Mouse (Mus musculus) erythroid progenitor cell, adult 5-6 weeks (primary cell): ENCODE data around the gene Tap2. TPM values are rescaled to one million over a fixed set of nuclear protein-coding genes. Genes with fewer than 3 reads are reported as not detected.
"Not testable (repeated sequence)": the region's sequence is repeated elsewhere in the genome, so short reads cannot be mapped to it uniquely, and the experiment has no call there.

ENCODE experiments used
- ATAC-seq: replicated peaks from 2 replicates; pipeline ENCODE4 v1.8.0; 2016; ENCODE audit warnings: moderate number of reproducible peaks, mild to moderate bottlenecking, moderate TSS enrichment, inconsistent platforms; ENCODE audit not compliant: poor library complexity, low FRiP score, severe bottlenecking
- total RNA-seq, 2 experiments: library from RNA; stranded (forward) in 1 of 2; stranded (reverse) in 1 of 2; fragments of 150-400 nt in 1 of 2; fragments of 186-747, 209-891 nt in 1 of 2; gene quantifications; 2 replicates each; pipeline versions ENCODE4 v1.2.3 to v1.2.4; 2015 to 2017; ENCODE audit warnings: low replicate concordance in 2 of 2

Tap2 gene
- total RNA-seq, 2 experiments from 2014 or later = 6.7 to 16.6 TPM

DNA sequence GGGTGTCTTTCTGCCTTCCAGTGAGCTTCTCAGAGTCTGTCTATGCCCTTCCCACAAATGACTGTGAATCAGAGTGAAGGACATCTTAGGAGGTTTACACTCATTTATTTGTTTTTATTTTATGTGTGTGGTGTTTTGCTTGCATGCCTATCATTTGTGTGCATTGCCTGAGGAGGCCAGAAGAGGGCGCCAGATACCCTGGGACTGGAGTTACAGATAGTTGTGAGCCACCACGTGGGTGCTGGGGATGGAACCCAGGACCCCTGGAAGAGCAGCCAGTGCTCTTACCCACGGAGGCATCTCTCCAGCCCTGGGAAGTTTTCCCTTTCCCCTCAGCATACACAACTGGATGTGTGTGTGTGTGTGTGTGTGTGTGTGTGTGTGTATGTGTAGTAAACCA is 6.4 kb downstream of the Tap2 start:
- no peak for ATAC-seq

- ATAC-seq = no peak
These were observed 7.3 kb downstream of the Tap2 start for GRCm38 (mm10) chr17:34210599-34210998.

GRCm38 (mm10) chr17:34211746-34212365 is 8.5 kb downstream of the Tap2 start:
- no peak for ATAC-seq

GRCm38 (mm10) chr17:34213936-34214335 is 10.6 kb downstream of the Tap2 start:
- no peak for ATAC-seq

GRCm38 (mm10) chr17:34215176-34215575 is 11.8 kb downstream of the Tap2 start:
- ATAC-seq = no peak

GRCm38 (mm10) chr17:34217216-34217928 is 14.0 kb downstream of the Tap2 start:
- ATAC-seq = no peak

DNA sequence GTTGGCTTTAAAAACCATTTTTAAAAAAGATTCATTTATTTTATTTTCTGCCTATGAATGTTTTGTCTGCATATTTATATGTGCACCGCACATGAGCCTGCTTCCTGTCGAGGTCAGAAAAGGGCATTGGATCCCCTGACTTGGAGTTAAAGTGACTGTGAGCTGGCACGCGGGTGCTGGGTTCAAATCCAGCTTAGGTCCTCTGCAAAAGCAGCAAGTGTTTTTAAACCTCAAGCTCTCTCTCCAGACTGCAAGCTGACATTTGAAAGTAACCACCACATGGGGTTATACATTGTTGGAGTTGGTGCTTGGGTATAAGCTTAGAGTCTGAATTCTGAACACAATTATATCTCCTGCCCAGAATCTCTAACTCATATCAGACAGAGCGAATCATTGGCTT is 14.7 kb downstream of the Tap2 start:
- ATAC-seq = no peak

DNA sequence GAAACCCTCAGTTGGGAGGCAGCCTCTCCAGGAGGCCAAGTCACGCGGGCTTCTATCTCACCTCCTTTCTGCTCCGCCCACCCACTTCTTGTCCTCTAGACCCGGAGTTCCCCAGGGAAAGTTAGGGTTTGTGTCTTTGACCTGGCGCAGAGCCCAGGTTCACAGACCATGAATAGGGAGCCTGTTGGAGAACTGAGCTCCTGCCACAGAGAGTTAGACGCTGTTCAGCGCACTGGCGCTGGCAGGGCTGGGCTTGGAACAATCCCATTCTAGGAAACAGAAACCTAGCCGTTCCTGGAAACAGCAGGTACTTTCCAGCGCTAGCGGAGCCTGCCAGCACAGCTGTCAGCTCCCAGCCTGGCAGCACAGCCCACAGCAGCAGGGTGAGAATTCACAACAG is 15.3 kb downstream of the Tap2 start:
- no peak for ATAC-seq

GRCm38 (mm10) chr17:34219096-34219495 is 15.8 kb downstream of the Tap2 start:
- peak; percentile 68; the same call in 1 of the 2 replicates for ATAC-seq

DNA sequence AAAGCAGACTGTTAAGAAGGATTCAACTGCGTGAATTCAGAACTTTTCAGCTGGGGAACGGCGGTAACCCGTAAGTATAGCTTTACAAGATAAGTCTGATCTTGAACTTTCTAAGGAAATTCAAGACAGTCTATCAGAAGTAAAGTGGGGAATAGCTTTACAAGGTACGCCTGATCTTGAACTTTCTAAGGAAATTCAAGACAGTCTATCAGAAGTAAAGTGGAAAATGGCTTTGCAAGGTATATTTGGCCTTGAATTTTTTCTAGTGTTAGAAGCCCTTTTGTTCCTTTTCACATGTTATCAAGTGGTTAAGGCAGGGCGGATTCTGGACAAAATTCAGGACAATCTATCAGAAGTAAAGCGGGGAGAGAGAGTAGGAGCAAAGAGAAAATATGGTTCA is 16.5 kb downstream of the Tap2 start:
- ATAC-seq = not testable (repeated sequence)

GRCm38 (mm10) chr17:34220401-34220800 is 17.1 kb downstream of the Tap2 start:
- not testable (repeated sequence) for ATAC-seq

DNA sequence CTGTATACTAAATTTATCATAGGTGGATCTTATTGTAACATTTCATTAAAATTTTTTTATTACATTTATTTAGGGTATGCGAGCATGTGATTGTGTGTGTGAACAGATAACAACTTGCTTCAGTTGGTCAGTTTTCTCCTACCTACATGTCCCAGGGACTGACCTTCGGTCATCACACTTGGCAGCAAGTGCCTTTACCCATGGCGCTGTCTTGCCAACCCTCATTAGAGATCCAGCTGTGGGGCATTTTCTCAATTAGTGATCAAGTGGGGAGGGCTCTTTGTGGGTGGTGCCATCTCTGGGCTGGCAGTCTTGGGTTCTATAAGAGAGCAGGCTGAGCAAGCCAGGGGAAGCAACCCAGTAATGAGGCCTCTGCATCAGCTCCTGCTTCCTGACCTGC is 21.5 kb downstream of the Tap2 start:
- ATAC-seq = no peak

DNA sequence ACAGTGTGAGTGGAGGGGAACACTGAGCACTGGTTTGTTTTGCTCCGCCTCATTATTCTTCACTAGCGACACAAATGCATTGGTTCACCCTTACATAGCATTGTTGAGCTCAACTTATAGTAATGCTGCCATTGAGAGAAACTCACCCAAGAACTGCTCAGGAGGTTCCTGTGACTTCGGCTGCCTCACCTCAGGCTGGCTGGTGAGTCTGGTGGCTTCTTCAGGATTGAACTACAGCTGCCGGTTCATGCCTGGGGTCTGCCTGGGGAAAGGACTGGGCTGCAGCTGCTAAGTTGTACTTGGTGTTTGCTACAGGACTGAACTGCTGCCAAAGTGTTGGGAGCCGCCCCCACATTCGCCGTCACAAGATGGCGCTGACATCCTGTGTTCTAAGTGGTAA is 22.1 kb downstream of the Tap2 start:
- ATAC-seq = no peak

GRCm38 (mm10) chr17:34225911-34226310 is 22.6 kb downstream of the Tap2 start:
- not testable (repeated sequence) for ATAC-seq

GRCm38 (mm10) chr17:34230971-34231370 is 27.6 kb downstream of the Tap2 start:
- not testable (repeated sequence) for ATAC-seq

DNA sequence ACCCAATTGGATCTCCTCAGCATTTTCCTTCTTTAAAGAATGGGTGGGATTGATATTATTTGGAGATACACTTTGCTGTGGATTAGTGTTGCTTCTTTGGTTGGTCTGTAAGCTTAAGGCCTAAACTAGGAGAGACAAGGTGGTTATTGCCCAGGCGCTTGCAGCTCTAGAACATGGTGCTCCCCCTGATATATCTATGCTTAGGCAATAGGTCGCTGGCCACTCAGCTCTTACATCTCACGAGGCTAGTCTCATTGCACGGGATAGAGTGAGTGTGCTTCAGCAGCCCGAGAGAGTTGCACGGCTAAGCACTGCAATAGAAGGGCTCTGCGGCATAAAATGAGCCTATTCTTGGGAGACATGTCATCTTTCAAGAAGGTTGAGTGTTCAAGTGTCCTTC is 28.7 kb downstream of the Tap2 start:
- ATAC-seq = not testable (repeated sequence)

DNA sequence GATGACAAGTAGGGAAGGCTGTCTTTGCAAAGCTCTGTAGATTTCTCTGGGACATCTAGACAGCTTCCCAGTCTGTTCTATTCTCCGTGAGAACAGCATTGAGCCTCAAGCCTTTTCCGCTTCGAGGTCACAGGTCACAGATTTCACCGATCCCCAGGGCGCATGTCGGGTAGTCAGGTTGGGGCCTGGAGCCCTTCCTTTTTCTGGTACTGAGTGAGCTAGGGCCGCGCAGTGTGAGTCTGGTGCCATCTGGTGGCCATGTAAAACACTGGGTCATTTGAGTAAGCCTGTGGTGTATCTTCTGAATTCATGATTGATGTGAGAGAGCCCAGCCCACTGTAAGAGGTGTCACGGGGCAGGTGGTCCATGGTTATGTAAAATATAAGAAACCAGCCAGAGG is 31.6 kb downstream of the Tap2 start:
- peak; percentile 63; the same call in 1 of the 2 replicates for ATAC-seq

DNA sequence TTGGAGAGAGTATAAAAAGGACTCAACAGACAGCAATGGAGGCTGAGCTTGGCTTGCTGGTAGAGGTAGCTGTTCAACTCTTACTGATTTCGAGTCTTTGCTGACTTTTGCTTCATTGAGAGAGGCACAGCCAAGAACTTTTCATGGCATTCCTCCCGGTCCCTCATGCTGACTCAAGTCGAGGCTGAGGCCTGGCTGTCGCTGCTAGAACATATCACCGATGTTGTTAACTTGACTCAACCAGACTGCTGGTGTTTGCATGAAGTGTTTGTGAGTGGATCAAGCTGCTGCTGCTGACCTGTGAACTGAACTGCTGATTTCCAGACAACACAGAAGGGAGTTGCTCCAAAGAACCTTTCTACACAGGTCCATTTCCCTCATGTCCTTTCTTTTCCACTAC is 33.4 kb downstream of the Tap2 start:
- no peak for ATAC-seq

DNA sequence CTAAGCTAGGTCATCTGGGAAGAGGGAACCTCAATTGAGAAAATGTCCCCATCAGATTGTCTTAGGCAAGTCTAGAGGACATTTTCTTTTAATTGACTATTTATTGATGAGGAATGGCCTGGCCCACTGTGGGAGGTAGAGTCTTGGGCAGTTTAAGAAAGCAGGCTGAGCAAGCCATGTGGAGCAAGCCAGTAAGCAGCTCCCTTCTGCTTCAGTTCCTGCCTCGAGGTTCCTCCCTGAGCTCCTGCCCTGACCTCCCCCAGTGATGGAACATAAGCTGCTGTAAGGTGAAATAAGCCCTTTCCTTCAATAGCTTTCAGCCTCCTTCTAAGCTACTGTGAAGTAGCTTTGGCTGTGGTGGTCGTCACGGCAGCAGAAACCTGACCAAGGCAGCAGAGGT is 34.4 kb downstream of the Tap2 start:
- no peak for ATAC-seq

DNA sequence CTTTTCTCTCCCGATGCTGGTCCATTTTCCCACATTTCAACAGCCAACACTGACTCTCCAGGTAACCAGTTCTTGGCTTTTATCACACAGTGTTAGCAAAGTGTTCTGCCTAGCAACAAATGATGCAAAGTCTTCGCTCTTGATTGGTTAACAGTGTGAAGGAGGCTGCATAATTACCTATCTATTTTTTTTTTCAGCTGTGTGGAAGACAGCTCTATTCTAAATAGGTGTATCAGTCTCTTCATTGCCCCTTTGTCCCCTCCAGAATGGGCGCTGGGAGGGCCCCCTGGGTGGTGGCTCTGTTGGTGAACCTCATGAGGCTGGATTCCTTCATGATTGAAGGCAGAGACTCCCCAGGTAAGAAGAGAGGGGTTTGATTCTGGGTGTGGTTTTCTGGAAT is 35.4 kb downstream of the Tap2 start, which contains the start of gene H2-Ob:
Gene H2-Ob (plus strand): TSS at position 198 of the 400 bp plus-strand sequence.
- ATAC-seq = no peak

GRCm38 (mm10) chr17:34239601-34240041 is 36.3 kb downstream of the Tap2 start:
- ATAC-seq = no peak
